25 mouse cellular contexts compared by ENCODE assay signal in genomic region chr9:86729811-86730210, GRCm38 (mm10). TPM values are rescaled to one million over a fixed set of nuclear protein-coding genes. Genes with fewer than 3 reads are reported as not detected.
"Had no signal": no experiment of that assay in that cellular context is flagged by ENCODE, and none has a peak within 500 bp of the region (broad histone marks: within the 10 kb centered on the region; RNA-seq: fewer than 3 reads in every experiment).

No protein-coding gene starts in this region.

- H3K9me3 ChIP-seq: heart, embryonic 10.5 days; heart, embryonic 12.5 days; hindbrain, embryonic 10.5 days; hindbrain, embryonic 12.5 days; intestine, embryonic 15.5 days; limb, embryonic 10.5 days; limb, embryonic 12.5 days had no signal

- DNase-seq: gastrocnemius, postnatal 14 days; gastrocnemius, postnatal 36 days; heart, adult 18-20 months; heart, postnatal 10 days; heart, postnatal 4 days; kidney, adult 18-20 months; kidney, adult 8-10 months; kidney, postnatal 10 days; kidney, postnatal 25 days; kidney, postnatal 4 days had no signal

- H3K4me1 ChIP-seq: heart, embryonic 10.5 days; hindbrain, embryonic 10.5 days; intestine, embryonic 15.5 days had no signal

- H3K4me3 ChIP-seq: heart, embryonic 10.5 days; heart, embryonic 12.5 days; hindbrain, embryonic 10.5 days; hindbrain, embryonic 12.5 days; intestine, embryonic 15.5 days; layer of hippocampus, adult 2 months; left cerebral cortex, adult 2 months; limb, embryonic 10.5 days; limb, embryonic 12.5 days had no signal

- ATAC-seq: hindbrain, embryonic 16.5 days; inflammation-experienced regulatory T-cells, adult 6 months; intestine, embryonic 15.5 days; intestine, postnatal 0 days had no signal

- H3K4me2 ChIP-seq: heart, embryonic 12.5 days; hindbrain, embryonic 12.5 days; hindbrain, embryonic 14.5 days; intestine, embryonic 15.5 days; limb, embryonic 12.5 days; liver, embryonic 11.5 days had no signal

- H3K36me3 ChIP-seq: heart, embryonic 10.5 days; heart, embryonic 12.5 days; hindbrain, embryonic 10.5 days; hindbrain, embryonic 12.5 days; intestine, embryonic 15.5 days; limb, embryonic 10.5 days; limb, embryonic 12.5 days had no signal

- H3K9ac ChIP-seq: heart, embryonic 12.5 days; hindbrain, embryonic 12.5 days; hindbrain, embryonic 14.5 days; intestine, embryonic 15.5 days; limb, embryonic 12.5 days had no signal

- H3K27me3 ChIP-seq: heart, embryonic 12.5 days; hindbrain, embryonic 12.5 days; intestine, embryonic 15.5 days; limb, embryonic 12.5 days had no signal

- H3K27ac ChIP-seq: heart, embryonic 10.5 days; hindbrain, embryonic 10.5 days; hindbrain, embryonic 12.5 days; hindbrain, embryonic 14.5 days; intestine, embryonic 15.5 days; layer of hippocampus, adult 2 months; left cerebral cortex, adult 2 months; limb, embryonic 10.5 days; limb, embryonic 12.5 days had no signal

RNA-seq across cellular contexts. Expression of gene Prss35, which starts 13.6 kb away (rescaled TPM):
- total RNA-seq: granulocyte monocyte progenitor cell, adult 5-6 weeks had no signal
- polyA plus RNA-seq: inflammation-experienced regulatory T-cells, adult 6 months had no signal

RNA-seq across cellular contexts. Expression of gene Me1, which starts 34.1 kb away (rescaled TPM):
- total RNA-seq: granulocyte monocyte progenitor cell, adult 5-6 weeks had no signal
